Comparison of ENCODE assay signal across 8 mouse cellular contexts in genomic region chr5:124452494-124453228, GRCm38 (mm10). TPM values are rescaled to one million over a fixed set of nuclear protein-coding genes. Genes with fewer than 3 reads are reported as not detected.
A peak's percentile ranks its signal among the peaks of the same experiment; 100 is the strongest.
DNase-seq lines count a peak whose midpoint lies in the region; TF ChIP-seq lines count a peak whose summit lies in the region.

No protein-coding gene starts in this region.

- peak overlapping the region; percentile 8 for H3K4me3 ChIP-seq in heart, adult 2 months
- H3K4me3 ChIP-seq in CH12.LX (replicated peaks in 1 of 3; ENCODE audit: low read depth in 2 of 3, low read length in 2 of 3, poor library complexity in 1 of 3) = no peak overlapping the region
- no peak overlapping the region for H3K4me3 ChIP-seq in cortical plate, adult 2 months (ENCODE audit: insufficient read depth, low read length)

- H3K36me3 ChIP-seq in heart, adult 2 months (ENCODE audit: control insufficient read depth, insufficient read depth, low read length) = peaks cover 5% of the 10 kb centered on the region
- peaks cover 86 to 94% of the 10 kb centered on the region in 2 experiments for H3K36me3 ChIP-seq in CH12.LX (replicated peaks in 1 of 2; ENCODE audit: control insufficient read depth in 1 of 2, insufficient read depth in 1 of 2, low read length in 1 of 2)

- no peaks in the 10 kb centered on the region for H3K27me3 ChIP-seq in heart, adult 2 months (ENCODE audit: control insufficient read depth, insufficient read depth, low read length)
- H3K27me3 ChIP-seq in CH12.LX (replicated peaks) = no peaks in the 10 kb centered on the region

- intact Hi-C loops in heart, adult 2 months (cut with DNase I) = no loop called here

- peak overlapping the region; percentile 7 for H3K9ac ChIP-seq in heart, adult 2 months (ENCODE audit: low read depth, low read length)
- H3K9ac ChIP-seq in CH12.LX (ENCODE audit: insufficient read depth, low read depth) = no peak overlapping the region

- H3K4me2 ChIP-seq in CH12.LX (ENCODE audit: insufficient read depth, low read depth, poor library complexity, severe bottlenecking) = no peak overlapping the region

- no peaks in the 10 kb centered on the region for H3K9me3 ChIP-seq in CH12.LX (replicated peaks; ENCODE audit: low read length)

- in situ Hi-C loops in CH12.LX (cut with MboI; ENCODE audit: low pct_ligation_motif_present, low pct_unique_long_range_greater_than_20kb, low sequenced_read_pairs) = no loop called here

- DNase-seq in heart, adult 2 months = peak; percentile 38 to 51
- no peak for DNase-seq in heart, adult 8-10 months (ENCODE audit: low spot score)
- DNase-seq in CH12.LX (ENCODE audit: extremely low read depth) = no peak
- peak; percentile 62 for DNase-seq in kidney, postnatal 14 days
- DNase-seq in thymus, postnatal 0 days (ENCODE audit: low spot score) = no peak
- DNase-seq in lung, adult 18-20 months = no peak
- no peak for DNase-seq in retina, postnatal 1 day

- 0 out of 2 replicates have a peak, but pooled peaks have one; percentile 5 for TF ChIP-seq POLR2A in heart, adult 2 months (IDR thresholded peaks at IDR 0.05; ENCODE audit: insufficient read depth, low read depth, low read length)
- no peak for TF ChIP-seq POLR2A in CH12.LX (IDR thresholded peaks at IDR 0.05; ENCODE audit: low read depth, low read length)
- TF ChIP-seq POLR2A in cortical plate, adult 2 months (IDR thresholded peaks at IDR 0.05; ENCODE audit: extremely low read depth, insufficient read depth, low read length) = 0 out of 2 replicates have a peak, but pooled peaks have one; percentile 17

- WGBS in heart, adult 2 months = 49% methylated on average over 15 of the region's 15 CpGs

- H3K4me1 ChIP-seq in heart, adult 2 months (ENCODE audit: control insufficient read depth, insufficient read depth, low read length) = peaks cover 8% of the 10 kb centered on the region
- H3K4me1 ChIP-seq in CH12.LX (ENCODE audit: control insufficient read depth in 1 of 2, insufficient read depth in 2 of 2) = peaks cover 15 to 63% of the 10 kb centered on the region in 2 experiments
- peaks cover 20% of the 10 kb centered on the region for H3K4me1 ChIP-seq in cortical plate, adult 2 months (ENCODE audit: control insufficient read depth, insufficient read depth, low read length)

- dilution Hi-C loops in CH12.LX (cut with MboI; ENCODE audit: extremely low pct_ligation_motif_present, extremely low pct_unique_long_range_greater_than_20kb, low sequenced_read_pairs) = no loop called here

- no peak for TF ChIP-seq RAD21 in CH12.LX (IDR thresholded peaks at IDR 0.05; ENCODE audit: low read depth, low read length)

- TF ChIP-seq EP300 in heart, adult 2 months (IDR thresholded peaks at IDR 0.05; ENCODE audit: insufficient read depth, low read depth, low read length) = no peak
- TF ChIP-seq EP300 in CH12.LX (IDR thresholded peaks at IDR 0.05; ENCODE audit: low read length) = no peak

- no peaks in the 10 kb centered on the region; the same call in 1 of the 2 replicates for H3K79me2 ChIP-seq in heart, adult 2 months (replicated peaks; ENCODE audit: control insufficient read depth, insufficient read depth, low read length)
- H3K79me2 ChIP-seq in CH12.LX (replicated peaks; ENCODE audit: control insufficient read depth, extremely low read depth, insufficient read depth, poor library complexity, severe bottlenecking) = peaks cover 69% of the 10 kb centered on the region

- H3K27ac ChIP-seq in heart, adult 2 months = peak overlapping the region; percentile 85
- H3K27ac ChIP-seq in CH12.LX (ENCODE audit: insufficient read depth, low read depth) = peak overlapping the region; percentile 18; the same call in 1 of the 2 replicates
- H3K27ac ChIP-seq in cortical plate, adult 2 months (ENCODE audit: insufficient read depth, low read length) = peak overlapping the region; percentile 45

- no peak for TF ChIP-seq CTCF in heart, adult 2 months (IDR thresholded peaks at IDR 0.05)
- no peak for TF ChIP-seq CTCF in CH12.LX (conservative IDR thresholded peaks at IDR 0.05 in 1 of 2, IDR thresholded peaks at IDR 0.05 in 1 of 2; ENCODE audit: low read depth in 2 of 2, low read length in 2 of 2)
- TF ChIP-seq CTCF in cortical plate, adult 2 months (IDR thresholded peaks at IDR 0.05; ENCODE audit: extremely low read depth, insufficient read depth, low read length) = no peak

TF ChIP-seq in CH12.LX, 34 proteins besides CTCF, POLR2A, EP300 and RAD21:
- TF ChIP-seq RCOR1 (conservative IDR thresholded peaks at IDR 0.05; ENCODE audit: low read depth, low read length) (no peak), MEF2A (IDR thresholded peaks at IDR 0.05; ENCODE audit: borderline replicate concordance, low read depth, low read length) (no peak)

RNA-seq across cellular contexts. Expression of gene Kmt5a, which starts 12.9 kb away (rescaled TPM):
- 100 to 1,000 TPM; 191 to 210 TPM for total RNA-seq in heart, adult 2 months (2021)
- polyA plus RNA-seq in heart, adult 2 months (2012; rRNA removed) = 136 and 162 TPM in 2 replicates
- 100 to 1,000 TPM; 197 to 262 (median 216) TPM for total RNA-seq in heart, adult 8-10 months (2022)
- 55.3 and 64.6 TPM in 2 replicates for total RNA-seq in CH12.LX (2012; rRNA removed)
- total RNA-seq in CH12.LX (2014; rRNA removed) = 60.9 and 62.8 TPM in 2 replicates
- polyA plus RNA-seq in CH12.LX (2012; ENCODE audit: insufficient read length, low read depth) = 151 and 154 TPM in 2 replicates
- 51.9 and 54.9 TPM in 2 replicates for polyA plus RNA-seq in cortical plate, adult 2 months (2012; rRNA removed)
- 47.9 and 50.8 TPM in 2 replicates for polyA plus RNA-seq in thymus, postnatal 0 days (2015; fragmentation: Nextera tagmentation; extraction: Ambion mirVana)

RNA-seq across cellular contexts. Expression of gene Rilpl2, which starts 25.5 kb away (rescaled TPM):
- total RNA-seq in heart, adult 2 months (2021) = 1 to 10 TPM; 6.8 to 9.1 TPM
- polyA plus RNA-seq in heart, adult 2 months (2012; rRNA removed) = 6.9 and 8.4 TPM in 2 replicates
- total RNA-seq in heart, adult 8-10 months (2022) = 1 to 10 TPM; 7.0 to 7.8 (median 7.4) TPM
- total RNA-seq in CH12.LX (2012; rRNA removed) (393 and 482 TPM in 2 replicates), CH12.LX (2014; rRNA removed) (415 and 425 TPM in 2 replicates)
- polyA plus RNA-seq in CH12.LX (2012; ENCODE audit: insufficient read length, low read depth) = 354 and 405 TPM in 2 replicates
- polyA plus RNA-seq in cortical plate, adult 2 months (2012; rRNA removed) = 26.9 and 27.1 TPM in 2 replicates
- 39.5 and 40.2 TPM in 2 replicates for polyA plus RNA-seq in thymus, postnatal 0 days (2015; fragmentation: Nextera tagmentation; extraction: Ambion mirVana)

RNA-seq across cellular contexts. Expression of gene Sbno1, which starts 26.9 kb away (rescaled TPM):
- 10 to 100 TPM; 58.8 to 62.9 TPM for total RNA-seq in heart, adult 2 months (2021)
- 11.3 and 18.5 TPM in 2 replicates for polyA plus RNA-seq in heart, adult 2 months (2012; rRNA removed)
- 10 to 100 TPM; 63.2 to 73.4 (median 65.6) TPM for total RNA-seq in heart, adult 8-10 months (2022)
- total RNA-seq in CH12.LX (2012; rRNA removed) = 38.3 and 44.2 TPM in 2 replicates
- 32.4 and 35.0 TPM in 2 replicates for total RNA-seq in CH12.LX (2014; rRNA removed)
- polyA plus RNA-seq in CH12.LX (2012; ENCODE audit: insufficient read length, low read depth) = 48.5 and 52.3 TPM in 2 replicates
- polyA plus RNA-seq in cortical plate, adult 2 months (2012; rRNA removed) = 56.4 and 57.2 TPM in 2 replicates
- polyA plus RNA-seq in thymus, postnatal 0 days (2015; fragmentation: Nextera tagmentation; extraction: Ambion mirVana) = 76.5 and 90.9 TPM in 2 replicates

RNA-seq across cellular contexts. Expression of gene Snrnp35, which starts 30.3 kb away (rescaled TPM):
- total RNA-seq in heart, adult 2 months (2021) = 10 to 100 TPM; 10.5 to 14.5 TPM
- 2.4 and 4.5 TPM in 2 replicates for polyA plus RNA-seq in heart, adult 2 months (2012; rRNA removed)
- total RNA-seq in heart, adult 8-10 months (2022) = 10 to 100 TPM; 12.9 to 19.0 (median 14.6) TPM
- total RNA-seq in CH12.LX (2012; rRNA removed) (23.3 and 27.4 TPM in 2 replicates), CH12.LX (2014; rRNA removed) (13.9 and 14.9 TPM in 2 replicates)
- 29.0 and 36.3 TPM in 2 replicates for polyA plus RNA-seq in CH12.LX (2012; ENCODE audit: insufficient read length, low read depth)
- 11.5 TPM in 2 replicates for polyA plus RNA-seq in cortical plate, adult 2 months (2012; rRNA removed)
- polyA plus RNA-seq in thymus, postnatal 0 days (2015; fragmentation: Nextera tagmentation; extraction: Ambion mirVana) = 17.5 and 17.8 TPM in 2 replicates

Comparison
In these comparisons a context has a peak if more than half of its experiments do, and no peak if none do; other contexts are left out.
1. DNase-seq: peak in heart, adult 2 months (2 of 2) and kidney, postnatal 14 days (single experiment); none in heart, adult 8-10 months (single experiment), CH12.LX (single experiment), thymus, postnatal 0 days (single experiment), lung, adult 18-20 months (0 of 2) and retina, postnatal 1 day (single experiment).
2. H3K27ac ChIP-seq: peak in every context shown above with its lines; median percentile 85 in heart, adult 2 months; 45 in cortical plate, adult 2 months; 18 in CH12.LX.